Mouse (Mus musculus): ENCODE data around the gene B3gat2. TPM values are rescaled to one million over a fixed set of nuclear protein-coding genes. Genes with fewer than 3 reads are reported as not detected.

The B3gat2 gene
- polyA plus RNA-seq, 2 experiments = 0.99 to 1.2 TPM

GRCm38 (mm10) chr1:23750864-23751532 is 10.6 kb upstream of the B3gat2 start:
- H3K36me3 ChIP-seq (ENCODE audit: control insufficient read depth, insufficient read depth, low read length) = no peaks in the 10 kb centered on the region
- TF ChIP-seq POLR2A (IDR thresholded peaks at IDR 0.05; ENCODE audit: borderline replicate concordance, extremely low read depth, insufficient read depth, insufficient read length) = no peak
- no peak overlapping the region for H3K4me3 ChIP-seq (replicated peaks; ENCODE audit: low read length)
- no peaks in the 10 kb centered on the region for H3K9me3 ChIP-seq (ENCODE audit: control insufficient read depth, low read length)
- no peak overlapping the region for H3K27ac ChIP-seq (replicated peaks; ENCODE audit: low read depth, low read length)
- H3K27me3 ChIP-seq (ENCODE audit: control insufficient read depth, insufficient read depth, low read length) = no peaks in the 10 kb centered on the region
- WGBS = 88% methylated on average over 3 of the region's 3 CpGs
- DNase-seq (ENCODE audit: low spot score) (no peak), ATAC-seq (ENCODE audit: low FRiP score, low read depth) (no peak)
- no peak overlapping the region for H3K4me2 ChIP-seq (replicated peaks; ENCODE audit: low read depth, low read length, severe bottlenecking)
- H3K9ac ChIP-seq (ENCODE audit: low read depth, low read length, severe bottlenecking) = no peak overlapping the region
- H3K4me1 ChIP-seq (ENCODE audit: control insufficient read depth, insufficient read depth, low read length) = no peaks in the 10 kb centered on the region

GRCm38 (mm10) chr1:23753091-23753490 is 8.5 kb upstream of the B3gat2 start:
- H3K9me3 ChIP-seq (ENCODE audit: control insufficient read depth, low read length) = no peaks in the 10 kb centered on the region
- H3K9ac ChIP-seq (ENCODE audit: low read depth, low read length, severe bottlenecking) = no peak overlapping the region
- no peak for DNase-seq (ENCODE audit: low spot score)
- no peak overlapping the region for H3K27ac ChIP-seq (replicated peaks; ENCODE audit: low read depth, low read length)
- no peaks in the 10 kb centered on the region for H3K36me3 ChIP-seq (ENCODE audit: control insufficient read depth, insufficient read depth, low read length)
- WGBS = 72% methylated on average over 2 of the region's 2 CpGs
- no peak overlapping the region for H3K4me3 ChIP-seq (replicated peaks; ENCODE audit: low read length)
- TF ChIP-seq POLR2A (IDR thresholded peaks at IDR 0.05; ENCODE audit: borderline replicate concordance, extremely low read depth, insufficient read depth, insufficient read length) = no peak
- H3K4me1 ChIP-seq (ENCODE audit: control insufficient read depth, insufficient read depth, low read length) = no peaks in the 10 kb centered on the region
- no peaks in the 10 kb centered on the region for H3K27me3 ChIP-seq (ENCODE audit: control insufficient read depth, insufficient read depth, low read length)
- no peak overlapping the region for H3K4me2 ChIP-seq (replicated peaks; ENCODE audit: low read depth, low read length, severe bottlenecking)
- ATAC-seq (ENCODE audit: low FRiP score, low read depth) = no peak

GRCm38 (mm10) chr1:23753591-23753990 is 8.0 kb upstream of the B3gat2 start:
- Histone ChIP-seq H3K4me1 (ENCODE audit: control insufficient read depth, insufficient read depth, low read length) (no peaks in the 10 kb centered on the region), H3K27ac (replicated peaks; ENCODE audit: low read depth, low read length) (no peak overlapping the region), H3K4me2 (replicated peaks; ENCODE audit: low read depth, low read length, severe bottlenecking) (no peak overlapping the region), H3K4me3 (replicated peaks; ENCODE audit: low read length) (no peak overlapping the region), H3K27me3 (ENCODE audit: control insufficient read depth, insufficient read depth, low read length) (no peaks in the 10 kb centered on the region), H3K36me3 (ENCODE audit: control insufficient read depth, insufficient read depth, low read length) (no peaks in the 10 kb centered on the region), H3K9me3 (ENCODE audit: control insufficient read depth, low read length) (no peaks in the 10 kb centered on the region), H3K9ac (ENCODE audit: low read depth, low read length, severe bottlenecking) (no peak overlapping the region)
- DNase-seq (ENCODE audit: low spot score) = no peak
- TF ChIP-seq POLR2A (IDR thresholded peaks at IDR 0.05; ENCODE audit: borderline replicate concordance, extremely low read depth, insufficient read depth, insufficient read length) = no peak
- no peak for ATAC-seq (ENCODE audit: low FRiP score, low read depth)
- WGBS = 93% methylated on average over 6 of the region's 6 CpGs

- TF ChIP-seq POLR2A (IDR thresholded peaks at IDR 0.05; ENCODE audit: borderline replicate concordance, extremely low read depth, insufficient read depth, insufficient read length) = no peak
- no peak overlapping the region for H3K9ac ChIP-seq (ENCODE audit: low read depth, low read length, severe bottlenecking)
- H3K4me2 ChIP-seq (replicated peaks; ENCODE audit: low read depth, low read length, severe bottlenecking) = no peak overlapping the region
- DNase-seq (ENCODE audit: low spot score) = no peak
- H3K27ac ChIP-seq (replicated peaks; ENCODE audit: low read depth, low read length) = no peak overlapping the region
- no peak for ATAC-seq (ENCODE audit: low FRiP score, low read depth)
- no peaks in the 10 kb centered on the region for H3K4me1 ChIP-seq (ENCODE audit: control insufficient read depth, insufficient read depth, low read length)
- H3K9me3 ChIP-seq (ENCODE audit: control insufficient read depth, low read length) = no peaks in the 10 kb centered on the region
- no peak overlapping the region for H3K4me3 ChIP-seq (replicated peaks; ENCODE audit: low read length)
- no peaks in the 10 kb centered on the region for H3K27me3 ChIP-seq (ENCODE audit: control insufficient read depth, insufficient read depth, low read length)
- 75% methylated on average over 1 of the region's 1 CpGs for WGBS
- H3K36me3 ChIP-seq (ENCODE audit: control insufficient read depth, insufficient read depth, low read length) = no peaks in the 10 kb centered on the region
Measured at GRCm38 (mm10) chr1:23754340-23754739, 7.2 kb upstream of the B3gat2 start.

- no peaks in the 10 kb centered on the region for H3K36me3 ChIP-seq (ENCODE audit: control insufficient read depth, insufficient read depth, low read length)
- H3K4me1 ChIP-seq (ENCODE audit: control insufficient read depth, insufficient read depth, low read length) = no peaks in the 10 kb centered on the region
- 84% methylated on average over 1 of the region's 1 CpGs for WGBS
- no peak overlapping the region for H3K9ac ChIP-seq (ENCODE audit: low read depth, low read length, severe bottlenecking)
- DNase-seq (ENCODE audit: low spot score) (no peak), ATAC-seq (ENCODE audit: low FRiP score, low read depth) (no peak)
- H3K27ac ChIP-seq (replicated peaks; ENCODE audit: low read depth, low read length) = no peak overlapping the region
- no peak overlapping the region for H3K4me3 ChIP-seq (replicated peaks; ENCODE audit: low read length)
- H3K9me3 ChIP-seq (ENCODE audit: control insufficient read depth, low read length) = no peaks in the 10 kb centered on the region
- peaks cover 4% of the 10 kb centered on the region for H3K27me3 ChIP-seq (ENCODE audit: control insufficient read depth, insufficient read depth, low read length)
- H3K4me2 ChIP-seq (replicated peaks; ENCODE audit: low read depth, low read length, severe bottlenecking) = no peak overlapping the region
- TF ChIP-seq POLR2A (IDR thresholded peaks at IDR 0.05; ENCODE audit: borderline replicate concordance, extremely low read depth, insufficient read depth, insufficient read length) = no peak
Measured at GRCm38 (mm10) chr1:23754967-23755366, 6.6 kb upstream of the B3gat2 start.
